Mouse (Mus musculus) olfactory bulb, adult 2 months (tissue): Measurements from ENCODE around the gene Tbc1d1.

Experiments used
- CTCF ChIP-seq: fragments of 200-500 bp; IDR thresholded peaks from 2 replicates; pipeline ENCODE4 v1.5.1; 2012; ENCODE audit warnings: low read depth, mild to moderate bottlenecking, low read length, moderate library complexity; ENCODE audit not compliant: insufficient read depth
- POLR2A ChIP-seq: fragments of 200-500 bp; IDR thresholded peaks from 2 replicates; pipeline ENCODE4 v1.6.1; 2012; ENCODE audit warnings: mild to moderate bottlenecking, low read depth, low read length, moderate library complexity; ENCODE audit not compliant: insufficient read depth

DNA sequence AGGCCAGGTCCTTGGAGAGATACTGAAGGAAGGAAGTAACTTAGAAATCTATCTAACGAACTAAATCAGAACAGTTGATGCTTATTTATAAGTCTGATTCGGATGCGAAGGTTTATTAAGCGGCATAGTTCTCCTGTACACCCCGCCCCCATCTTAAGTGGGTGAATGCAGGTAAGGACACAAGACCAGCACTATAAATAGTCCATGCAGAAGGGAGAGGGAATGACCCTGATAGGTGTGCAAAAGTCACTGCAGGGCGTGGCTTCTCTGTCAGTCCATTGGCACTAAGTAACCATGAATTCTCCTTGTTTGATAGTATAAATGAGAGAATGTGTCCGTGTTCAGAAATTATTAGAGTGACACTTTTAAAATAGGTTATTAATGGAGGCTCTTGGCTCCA, 189.7 kb downstream of the Tbc1d1 start:
- TF ChIP-seq CTCF = no peak
- no peak for TF ChIP-seq POLR2A
